Mouse (Mus musculus): ENCODE results near the gene Pde4c. TPM values are rescaled to one million over a fixed set of nuclear protein-coding genes. Genes with fewer than 3 reads are reported as not detected.
A peak's percentile ranks its signal among the peaks of the same experiment; 100 is the strongest.

Gene Pde4c
- polyA plus RNA-seq (2016; fragmentation: Nextera tagmentation; extraction: Ambion mirVana): 0.19 and 0.41 TPM in 2 replicates

DNA sequence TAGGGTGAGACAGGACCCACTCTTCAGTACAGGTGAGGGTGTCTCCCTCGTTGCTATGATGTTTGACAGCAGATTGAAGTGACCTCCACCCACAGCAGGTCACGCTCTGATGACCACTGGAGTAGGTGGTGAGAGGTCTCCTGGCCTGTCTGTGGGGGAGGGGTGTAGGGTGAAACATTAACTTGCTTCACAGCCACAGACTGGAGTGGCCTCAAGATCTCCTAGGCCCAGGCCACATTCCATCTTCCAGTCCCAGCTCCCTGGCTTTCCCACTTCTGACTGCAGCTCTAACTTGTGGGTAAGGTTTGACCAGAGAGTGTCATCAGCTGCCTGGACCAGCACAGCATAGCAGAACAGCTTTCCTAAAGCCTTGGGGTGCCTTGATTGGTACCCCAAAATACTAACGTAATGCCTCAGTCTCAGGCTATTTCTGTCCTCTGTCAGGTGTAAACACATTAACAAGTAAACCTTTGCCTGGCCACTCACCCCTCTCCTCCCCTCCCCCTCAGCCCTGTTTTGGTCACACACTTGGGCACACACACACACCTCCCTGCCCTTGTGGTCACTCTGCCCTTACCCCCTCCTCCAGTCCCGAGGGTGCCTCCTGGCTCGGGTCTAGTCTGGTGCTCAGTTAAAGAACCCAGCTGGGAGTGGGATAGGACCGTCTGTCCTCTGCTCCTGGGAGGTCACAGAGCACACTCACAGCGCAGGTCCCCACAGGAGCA lies at the start of gene Pde4c:
Gene Pde4c, plus strand, starts transcription at position 235 of the 725 bp plus-strand sequence.
- Histone ChIP-seq H3K4me3 (no peak within 1 kb of the TSS), H3K9me3 (no peaks in the 10 kb centered on the region), H3K27ac (no peak within 1 kb of the TSS), H3K4me1 (no peaks in the 10 kb centered on the region), H3K36me3 (no peaks in the 10 kb centered on the region), H3K27me3 (replicated peaks) (peaks cover 22% of the 10 kb centered on the region), H3K9ac (no peak within 1 kb of the TSS), H3K4me2 (replicated peaks) (no peak within 1 kb of the TSS)
- WGBS: 57% methylated on average over 7 of the region's 7 CpGs
- ATAC-seq (ENCODE audit: low FRiP score, low read depth): no peak

DNA sequence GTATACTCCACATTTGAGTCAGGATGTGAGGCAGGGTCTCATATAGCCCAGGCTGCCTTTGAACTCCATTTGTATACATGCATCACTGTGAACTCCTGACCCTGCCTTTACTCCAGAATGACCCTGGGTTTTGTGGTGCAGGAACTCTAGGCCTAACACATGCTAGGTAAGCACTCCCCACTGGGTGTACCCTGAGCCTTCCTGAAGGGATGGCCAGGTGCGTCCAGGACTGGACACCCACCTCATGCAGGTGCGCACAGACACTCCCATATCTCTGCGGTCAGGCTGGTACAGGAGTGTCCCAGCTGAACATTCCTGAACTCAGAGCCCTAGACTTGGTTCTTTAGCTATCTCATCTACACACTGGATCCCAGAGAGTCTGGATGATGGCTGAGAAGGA lies 49.4 kb upstream of the Pde4c start:
- H3K27ac ChIP-seq: peak overlapping the region; percentile 27; the same call in 1 of the 2 replicates

DNA sequence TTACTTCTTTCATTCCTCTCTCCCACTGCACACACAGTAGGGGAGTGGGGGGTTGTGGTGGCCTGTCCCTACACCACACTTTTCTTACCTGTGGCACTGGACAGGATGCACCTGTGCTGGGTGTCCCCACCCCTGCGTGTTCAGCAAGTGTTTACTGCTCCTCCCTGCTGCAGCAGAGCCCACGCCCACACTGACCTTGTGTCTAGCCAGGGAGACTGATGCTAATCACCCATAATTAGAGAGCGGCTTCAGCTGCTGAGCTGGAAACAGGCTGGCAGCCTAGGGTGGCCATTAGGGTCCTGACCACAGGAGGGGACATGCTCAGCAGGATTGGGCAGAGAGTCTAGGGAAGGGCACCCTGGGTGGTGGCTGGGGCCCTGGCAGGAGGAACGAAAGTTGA lies 48.8 kb upstream of the Pde4c start:
- Histone ChIP-seq H3K36me3 (peaks cover 29% of the 10 kb centered on the region), H3K9me3 (no peaks in the 10 kb centered on the region), H3K27ac (no peak overlapping the region), H3K27me3 (replicated peaks) (no peaks in the 10 kb centered on the region), H3K4me1 (peaks cover 10% of the 10 kb centered on the region), H3K9ac (peak overlapping the region; percentile 67), H3K4me2 (replicated peaks) (peak overlapping the region; percentile 67), H3K4me3 (no peak overlapping the region)
- ATAC-seq (ENCODE audit: low FRiP score, low read depth): no peak
- WGBS: 83% methylated on average over 4 of the region's 4 CpGs

More for the DNA sequence above, 49.4 kb upstream of the Pde4c start:
- Histone ChIP-seq H3K27me3 (replicated peaks) (no peaks in the 10 kb centered on the region), H3K9ac (peak overlapping the region; percentile 67), H3K4me1 (peaks cover 10% of the 10 kb centered on the region), H3K36me3 (peaks cover 23% of the 10 kb centered on the region), H3K9me3 (no peaks in the 10 kb centered on the region), H3K4me3 (peak overlapping the region; percentile 62), H3K4me2 (replicated peaks) (peak overlapping the region; percentile 67)
- ATAC-seq (ENCODE audit: low FRiP score, low read depth): no peak
- WGBS: 93% methylated on average over 3 of the region's 3 CpGs

DNA sequence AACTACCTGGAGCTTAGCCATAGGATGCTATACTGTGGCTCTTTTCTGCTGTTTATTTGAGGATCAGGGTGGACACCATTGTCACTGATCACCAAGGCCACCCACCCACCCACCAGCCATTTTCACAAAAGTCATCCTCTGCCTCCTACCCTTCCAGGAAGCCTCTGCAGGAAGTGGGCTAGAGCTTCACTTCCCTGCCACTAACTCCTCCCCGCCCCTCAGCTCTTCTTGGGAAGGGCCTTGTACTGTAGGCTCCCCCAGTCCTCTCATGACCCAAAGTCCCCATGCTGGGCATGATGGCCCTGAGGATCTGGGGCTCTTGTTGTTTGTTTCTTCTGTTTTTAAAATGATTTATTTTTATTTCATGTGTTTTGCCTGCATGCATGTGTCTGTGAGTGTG lies 48.2 kb upstream of the Pde4c start:
- H3K4me2 ChIP-seq (replicated peaks): no peak overlapping the region

DNA sequence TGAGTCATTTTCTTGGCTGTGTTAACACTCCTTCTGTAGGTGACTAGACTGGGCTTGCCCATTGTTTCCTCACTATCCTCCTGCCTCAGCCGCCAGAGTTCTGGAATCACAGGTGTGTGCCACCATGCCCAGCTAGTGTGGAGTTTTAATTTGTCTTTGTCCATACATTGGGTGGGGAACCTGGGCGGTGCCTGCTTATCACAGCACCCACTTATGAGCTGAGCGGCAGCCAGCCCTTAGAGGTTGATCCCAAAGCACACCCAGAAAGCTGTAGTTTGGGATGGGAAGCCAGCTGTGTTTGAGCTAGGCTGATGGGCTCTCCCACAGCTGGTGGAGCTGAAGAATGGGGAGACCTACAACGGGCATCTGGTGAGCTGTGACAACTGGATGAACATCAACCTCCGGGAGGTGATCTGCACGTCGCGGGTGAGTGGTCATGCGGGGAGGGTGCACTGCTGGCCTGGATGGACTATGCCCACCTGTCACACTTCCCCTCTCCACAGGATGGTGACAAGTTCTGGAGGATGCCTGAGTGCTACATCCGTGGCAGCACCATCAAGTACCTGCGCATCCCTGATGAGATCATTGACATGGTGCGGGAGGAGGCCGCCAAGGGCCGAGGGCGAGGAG lies 46.0 kb upstream of the Pde4c start:
- no peak overlapping the region for H3K27ac ChIP-seq
- WGBS: 95% methylated on average over 15 of the region's 15 CpGs
- no peak for ATAC-seq (ENCODE audit: low FRiP score, low read depth)
- no peak overlapping the region for H3K9ac ChIP-seq
- H3K4me1 ChIP-seq: peaks cover 17% of the 10 kb centered on the region
- H3K4me3 ChIP-seq: no peak overlapping the region
- no peak overlapping the region for H3K4me2 ChIP-seq (replicated peaks)
- H3K36me3 ChIP-seq: peaks cover 35% of the 10 kb centered on the region
- no peaks in the 10 kb centered on the region for H3K9me3 ChIP-seq
- H3K27me3 ChIP-seq (replicated peaks): no peaks in the 10 kb centered on the region

More for the DNA sequence above, 48.2 kb upstream of the Pde4c start:
- WGBS: 100% methylated on average over 1 of the region's 1 CpGs
- H3K9me3 ChIP-seq: no peaks in the 10 kb centered on the region
- peaks cover 35% of the 10 kb centered on the region for H3K36me3 ChIP-seq
- no peak overlapping the region for H3K27ac ChIP-seq
- no peaks in the 10 kb centered on the region for H3K27me3 ChIP-seq (replicated peaks)
- H3K4me1 ChIP-seq: peaks cover 10% of the 10 kb centered on the region
- H3K9ac ChIP-seq: no peak overlapping the region
- ATAC-seq (ENCODE audit: low FRiP score, low read depth): no peak
- H3K4me3 ChIP-seq: no peak overlapping the region

DNA sequence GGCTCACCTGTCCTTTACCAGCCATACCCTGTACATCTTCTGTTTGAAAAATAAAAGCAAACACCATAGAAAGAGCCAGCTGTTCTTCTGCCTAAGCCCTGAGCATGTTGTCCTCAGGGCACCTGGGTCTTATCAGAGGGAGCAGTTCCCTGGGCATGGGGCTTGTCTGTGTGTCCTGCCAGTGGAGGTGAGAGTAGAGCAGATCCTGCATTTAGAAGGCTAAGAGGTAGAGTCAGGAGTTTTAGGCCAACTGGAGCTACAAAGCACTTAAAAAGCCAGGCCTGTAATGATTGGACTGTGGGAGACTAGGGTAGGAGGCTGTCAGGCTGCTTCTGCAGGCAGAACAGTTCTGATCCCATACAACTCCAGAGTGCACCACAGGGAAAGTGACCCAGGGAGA lies 44.8 kb upstream of the Pde4c start:
- no peak for ATAC-seq (ENCODE audit: low FRiP score, low read depth)
- Histone ChIP-seq H3K36me3 (peaks cover 35% of the 10 kb centered on the region), H3K27ac (no peak overlapping the region), H3K4me2 (replicated peaks) (no peak overlapping the region), H3K9ac (no peak overlapping the region), H3K27me3 (replicated peaks) (no peaks in the 10 kb centered on the region), H3K4me3 (no peak overlapping the region), H3K9me3 (no peaks in the 10 kb centered on the region), H3K4me1 (peaks cover 18% of the 10 kb centered on the region)

DNA sequence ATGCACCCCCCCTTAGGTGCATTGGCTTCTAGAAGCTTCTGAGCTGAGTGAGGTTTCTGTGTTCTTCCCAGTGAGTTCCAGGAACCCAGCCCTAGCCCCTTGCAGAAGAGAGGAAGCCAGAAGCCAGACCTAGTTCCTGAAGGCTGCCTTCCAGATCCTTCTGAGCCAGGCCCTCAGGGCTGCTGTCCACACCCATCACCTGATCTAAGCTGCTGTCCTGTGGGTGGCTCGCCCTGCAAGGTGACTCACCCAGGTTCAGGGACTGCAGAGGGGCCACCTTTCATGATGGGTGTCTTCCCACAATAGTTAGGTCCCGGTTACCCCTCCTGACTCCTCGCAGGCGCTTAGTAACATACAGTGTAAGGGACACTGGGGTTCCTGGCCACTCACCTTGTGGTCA lies 44.1 kb upstream of the Pde4c start:
- H3K27ac ChIP-seq: no peak overlapping the region
- H3K9ac ChIP-seq: no peak overlapping the region
- no peak overlapping the region for H3K4me2 ChIP-seq (replicated peaks)
- H3K9me3 ChIP-seq: no peaks in the 10 kb centered on the region
- peaks cover 35% of the 10 kb centered on the region for H3K36me3 ChIP-seq
- WGBS: 97% methylated on average over 4 of the region's 4 CpGs
- H3K4me1 ChIP-seq: peaks cover 17% of the 10 kb centered on the region
- no peak overlapping the region for H3K4me3 ChIP-seq
- ATAC-seq (ENCODE audit: low FRiP score, low read depth): no peak
- no peaks in the 10 kb centered on the region for H3K27me3 ChIP-seq (replicated peaks)

DNA sequence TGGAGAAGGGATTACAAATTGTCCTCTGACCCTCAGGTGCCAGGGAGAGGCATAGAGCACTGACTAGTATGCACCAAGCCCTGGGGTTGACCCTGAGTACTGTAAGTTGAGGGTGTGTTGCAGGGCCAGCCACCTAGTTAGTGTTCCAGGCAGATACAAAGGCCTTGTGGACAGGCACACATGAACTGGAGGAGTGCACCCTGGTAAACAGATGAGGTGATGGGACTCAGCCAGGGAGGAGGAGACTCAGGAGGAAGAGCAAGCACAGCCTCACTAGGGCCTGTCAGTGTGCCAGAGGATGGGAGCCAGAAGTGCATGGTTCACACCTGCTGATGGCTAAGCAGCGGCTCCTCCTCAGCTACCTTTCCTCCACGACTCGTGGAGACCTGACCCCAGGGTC lies 43.5 kb upstream of the Pde4c start:
- 89% methylated on average over 3 of the region's 3 CpGs for WGBS
- H3K27ac ChIP-seq: no peak overlapping the region
- H3K27me3 ChIP-seq (replicated peaks): no peaks in the 10 kb centered on the region
- H3K4me1 ChIP-seq: peaks cover 12% of the 10 kb centered on the region; the same call in 1 of the 2 replicates
- no peaks in the 10 kb centered on the region for H3K9me3 ChIP-seq
- no peak overlapping the region for H3K9ac ChIP-seq
- peaks cover 35% of the 10 kb centered on the region for H3K36me3 ChIP-seq
- no peak overlapping the region for H3K4me3 ChIP-seq
- ATAC-seq (ENCODE audit: low FRiP score, low read depth): no peak
- H3K4me2 ChIP-seq (replicated peaks): no peak overlapping the region

DNA sequence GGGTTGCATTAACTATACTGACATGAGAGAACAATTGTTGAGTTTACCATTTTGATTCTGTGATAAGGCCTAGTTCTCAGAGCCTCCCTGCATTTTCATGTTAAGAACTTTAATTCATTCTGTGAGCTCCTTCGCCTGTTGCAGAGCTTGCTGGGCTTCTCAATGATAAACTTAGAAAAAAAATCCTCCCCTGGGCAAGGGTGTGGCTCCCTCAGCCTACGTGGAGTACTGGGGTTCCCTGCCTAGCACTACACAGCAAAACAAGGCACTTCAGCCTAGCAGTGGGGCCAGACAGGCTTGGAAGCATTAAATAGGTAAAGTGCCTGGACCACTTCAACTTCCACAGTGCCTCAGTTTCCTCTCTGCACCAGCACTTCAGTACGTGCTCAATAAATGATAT lies 42.1 kb upstream of the Pde4c start:
- H3K27me3 ChIP-seq (replicated peaks): no peaks in the 10 kb centered on the region

DNA sequence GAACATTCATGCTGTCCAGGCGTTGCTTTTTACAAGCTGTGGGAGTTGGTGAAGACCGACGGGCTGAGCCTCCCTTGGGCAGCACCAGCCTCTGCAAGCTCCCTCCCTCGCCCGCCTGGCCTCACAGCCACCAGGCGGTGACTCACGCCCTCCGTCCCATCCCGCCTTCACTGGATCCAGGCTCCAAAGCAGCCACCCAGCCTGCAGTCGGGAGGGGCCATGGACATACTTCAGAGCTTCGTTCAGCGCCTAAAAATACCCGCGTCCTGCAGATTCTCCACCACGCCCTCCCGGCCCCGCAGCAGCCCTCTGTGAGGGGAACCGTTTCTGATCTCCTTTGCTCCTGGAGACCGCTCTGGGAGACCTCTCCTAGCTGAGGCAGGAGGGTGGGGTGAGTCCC lies 41.3 kb upstream of the Pde4c start:
- H3K4me3 ChIP-seq: no peak overlapping the region; the same call in 1 of the 2 replicates
- peaks cover 30% of the 10 kb centered on the region for H3K36me3 ChIP-seq
- H3K27ac ChIP-seq: no peak overlapping the region
- 0 out of 2 replicates have a peak, but pooled peaks have one; percentile 19 for ATAC-seq (ENCODE audit: low FRiP score, low read depth)
- peak overlapping the region; percentile 44; the same call in 1 of the 2 replicates for H3K9ac ChIP-seq
- H3K9me3 ChIP-seq: no peaks in the 10 kb centered on the region
- no peaks in the 10 kb centered on the region for H3K27me3 ChIP-seq (replicated peaks)
- H3K4me1 ChIP-seq: peaks cover 12% of the 10 kb centered on the region; the same call in 1 of the 2 replicates
- H3K4me2 ChIP-seq (replicated peaks): peak overlapping the region; percentile 38
- 8% methylated on average over 19 of the region's 19 CpGs for WGBS

More for the DNA sequence above, 42.1 kb upstream of the Pde4c start:
- Histone ChIP-seq H3K9me3 (no peaks in the 10 kb centered on the region), H3K9ac (no peak overlapping the region), H3K27ac (no peak overlapping the region), H3K4me3 (no peak overlapping the region), H3K4me2 (replicated peaks) (no peak overlapping the region), H3K36me3 (peaks cover 32% of the 10 kb centered on the region), H3K4me1 (peaks cover 12% of the 10 kb centered on the region; the same call in 1 of the 2 replicates)
- 81% methylated on average over 3 of the region's 3 CpGs for WGBS
- ATAC-seq (ENCODE audit: low FRiP score, low read depth): no peak

DNA sequence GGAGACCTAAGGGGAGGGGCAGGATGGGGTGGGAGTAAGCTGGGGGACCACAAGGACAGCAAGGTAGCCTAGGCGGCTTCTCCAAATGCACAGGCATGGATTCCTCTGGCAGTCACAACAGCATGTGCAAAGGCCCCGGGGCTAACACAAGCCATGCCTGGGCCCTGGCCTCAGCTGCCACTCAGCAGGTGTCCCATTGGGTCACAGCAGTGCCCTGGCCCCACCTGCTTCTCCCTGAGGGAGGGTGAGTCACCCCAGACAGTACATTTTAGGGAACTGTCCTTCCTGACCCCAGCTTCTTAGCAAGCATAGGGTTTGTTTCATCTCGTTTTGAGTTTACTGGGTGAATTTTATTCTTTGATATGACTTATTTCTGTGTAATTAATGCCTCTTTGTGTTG lies 40.8 kb upstream of the Pde4c start:
- H3K36me3 ChIP-seq: peaks cover 26% of the 10 kb centered on the region
- H3K9me3 ChIP-seq: no peaks in the 10 kb centered on the region
- H3K27ac ChIP-seq: no peak overlapping the region
- H3K4me1 ChIP-seq: peaks cover 12% of the 10 kb centered on the region; the same call in 1 of the 2 replicates
- 0 out of 2 replicates have a peak overlapping the region, but pooled peaks have one; percentile 38 for H3K4me2 ChIP-seq (replicated peaks)
- H3K27me3 ChIP-seq (replicated peaks): no peaks in the 10 kb centered on the region
- 73% methylated on average over 3 of the region's 3 CpGs for WGBS
- no peak overlapping the region for H3K4me3 ChIP-seq
- 0 out of 2 replicates have a peak overlapping the region, but pooled peaks have one; percentile 44 for H3K9ac ChIP-seq
- ATAC-seq (ENCODE audit: low FRiP score, low read depth): 0 out of 2 replicates have a peak, but pooled peaks have one; percentile 11

DNA sequence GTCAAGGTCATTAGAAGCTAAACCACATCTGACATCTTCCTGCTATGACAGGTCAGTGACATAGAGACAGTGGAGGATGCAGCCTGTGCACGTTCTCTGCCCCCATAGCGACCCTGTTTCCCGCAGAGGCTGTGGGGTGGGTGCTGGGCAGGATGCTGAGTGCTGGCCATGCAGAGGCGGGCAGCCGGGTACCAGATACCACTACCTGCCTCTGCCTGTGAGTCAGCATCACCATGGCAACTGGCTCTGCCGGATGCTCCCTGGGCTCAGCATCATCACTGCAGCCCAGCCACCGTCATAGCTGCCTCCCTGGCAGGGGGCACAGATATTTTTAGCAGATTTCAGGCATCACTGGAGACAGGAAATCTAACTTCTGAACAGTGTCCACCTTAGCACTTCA lies 39.2 kb upstream of the Pde4c start:
- no peaks in the 10 kb centered on the region for H3K9me3 ChIP-seq
- 50% methylated on average over 7 of the region's 7 CpGs for WGBS
- no peak for ATAC-seq (ENCODE audit: low FRiP score, low read depth)
- H3K27ac ChIP-seq: no peak overlapping the region
- H3K4me1 ChIP-seq: peaks cover 12% of the 10 kb centered on the region; the same call in 1 of the 2 replicates
- H3K27me3 ChIP-seq (replicated peaks): no peaks in the 10 kb centered on the region
- H3K36me3 ChIP-seq: peaks cover 10% of the 10 kb centered on the region; the same call in 1 of the 2 replicates
- H3K9ac ChIP-seq: no peak overlapping the region
- no peak overlapping the region for H3K4me2 ChIP-seq (replicated peaks)
- H3K4me3 ChIP-seq: no peak overlapping the region
